Mouse (Mus musculus) stomach, postnatal 0 days (tissue): Measurements from ENCODE around the gene Fam234a. TPM values are rescaled to one million over a fixed set of nuclear protein-coding genes. Genes with fewer than 3 reads are reported as not detected.
"Not testable (repeated sequence)": the region's sequence is repeated elsewhere in the genome, so short reads cannot be mapped to it uniquely, and the experiment has no call there.

ENCODE experiments used
- ATAC-seq: fragments of 200-750 bp; cut with Nextera tagmentation; 2 replicates; pipeline ENCODE4 v1.8.0; 2017; ENCODE audit not compliant: low FRiP score, low TSS enrichment
- DNase-seq: peaks from one replicate; pipeline ENCODE4 v3.0.0-alpha.2; 2016; ENCODE audit warnings: low spot score
- H3K27ac ChIP-seq: fragments of 300-500 bp; sonication (generic); replicated peaks from 2 replicates; pipeline ENCODE4 v1.5.1; 2014; ENCODE audit warnings: mild to moderate bottlenecking, control low read depth
- H3K27me3 ChIP-seq: fragments of 300-500 bp; sonication (generic); 2 replicates; pipeline ENCODE4 v1.6.1; 2014; ENCODE audit warnings: low read length; ENCODE audit not compliant: control insufficient read depth, insufficient read depth
- H3K36me3 ChIP-seq: fragments of 300-500 bp; sonication (generic); 2 replicates; pipeline ENCODE4 v1.6.1; 2014; ENCODE audit warnings: low read length, mixed read lengths; ENCODE audit not compliant: control insufficient read depth, insufficient read depth
- H3K4me1 ChIP-seq: fragments of 300-500 bp; sonication (generic); replicated peaks from 2 replicates; pipeline ENCODE4 v1.6.1; 2014; ENCODE audit warnings: antibody characterized with exemption; ENCODE audit not compliant: control insufficient read depth, insufficient read depth
- H3K4me2 ChIP-seq: fragments of 300-500 bp; sonication (generic); replicated peaks from 2 replicates; pipeline ENCODE4 v1.6.1; 2014; ENCODE audit warnings: low read depth, mild to moderate bottlenecking, control low read depth, moderate library complexity
- H3K4me3 ChIP-seq: fragments of 300-500 bp; sonication (generic); 2 replicates; pipeline ENCODE4 v1.5.1; 2014; ENCODE audit warnings: low read depth, low read length, control low read depth
- H3K9ac ChIP-seq: fragments of 300-500 bp; sonication (generic); 2 replicates; pipeline ENCODE4 v1.6.1; 2014; ENCODE audit warnings: mild to moderate bottlenecking, low read length, control low read depth, mixed read lengths
- H3K9me3 ChIP-seq: fragments of 300-500 bp; sonication (generic); 2 replicates; pipeline ENCODE4 v1.6.1; 2016; ENCODE audit warnings: low read length; ENCODE audit not compliant: control insufficient read depth
- CTCF ChIP-seq: IDR thresholded peaks from 2 replicates; pipeline ENCODE4 v1.5.1; 2016; ENCODE audit warnings: antibody characterized with exemption, low read depth, mild to moderate bottlenecking, moderate library complexity
- EP300 ChIP-seq: optimal IDR thresholded peaks from 2 replicates; pipeline ENCODE3; 2016; ENCODE audit warnings: antibody characterized with exemption
- WGBS: fragments of 180-500 bp; shearing (Covaris S2); extraction: QIAGEN DNeasy Blood & Tissue Kit; methylation state at CpG from one replicate; pipeline ENCODE4 v1.1.7; 2014; 5-methylcytosine and 5-hydroxymethylcytosine counted together
- polyA plus RNA-seq: library from polyadenylated mRNA; unstranded; fragments of >200 nt; fragmentation: Nextera tagmentation; extraction: Ambion mirVana; gene quantifications from 2 replicates; pipeline ENCODE4 v1.2.1, GENCODE M21; 2015

Gene Fam234a
- polyA plus RNA-seq, 1 experiment from 2014 or later: 98.0 TPM

GRCm38 (mm10) chr17:26175248-26175647 lies 68.8 kb downstream of the Fam234a start:
- ATAC-seq, H3K4me2 ChIP-seq, H3K9ac ChIP-seq, H3K27ac ChIP-seq, H3K36me3 ChIP-seq, H3K4me3 ChIP-seq, H3K9me3 ChIP-seq, DNase-seq, H3K4me1 ChIP-seq, H3K27me3 ChIP-seq: not testable (repeated sequence)
- TF ChIP-seq CTCF: peak; percentile 48
- WGBS: 79% methylated on average over 2 of the region's 2 CpGs

- TF ChIP-seq EP300: no peak
- TF ChIP-seq CTCF: no peak
- ATAC-seq (peak; percentile 91), DNase-seq (peak; percentile 31)
- Histone ChIP-seq H3K4me1 (no peaks in the 10 kb centered on the region), H3K9ac (no peak overlapping the region), H3K36me3 (no peaks in the 10 kb centered on the region), H3K4me2 (no peak overlapping the region), H3K4me3 (no peak overlapping the region), H3K27ac (no peak overlapping the region), H3K9me3 (no peaks in the 10 kb centered on the region), H3K27me3 (no peaks in the 10 kb centered on the region)
- 62% methylated on average over 2 of the region's 2 CpGs for whole genome bisulfite sequencing
These were observed 76.0 kb downstream of the Fam234a start for GRCm38 (mm10) chr17:26168039-26168438.

GRCm38 (mm10) chr17:26162736-26163135 lies 81.3 kb downstream of the Fam234a start:
- DNase-seq (no peak), ATAC-seq (no peak)
- H3K27me3 ChIP-seq: no peaks in the 10 kb centered on the region
- no peak overlapping the region for H3K4me2 ChIP-seq
- H3K27ac ChIP-seq: no peak overlapping the region
- no peak overlapping the region for H3K4me3 ChIP-seq
- TF ChIP-seq CTCF: no peak
- no peak for TF ChIP-seq EP300
- H3K4me1 ChIP-seq: 0 out of 2 replicates have a peak, but pooled peaks cover 3% of the 10 kb centered on the region
- WGBS: 59% methylated on average over 1 of the region's 1 CpGs
- no peak overlapping the region for H3K9ac ChIP-seq
- H3K36me3 ChIP-seq: no peaks in the 10 kb centered on the region
- no peaks in the 10 kb centered on the region for H3K9me3 ChIP-seq

Other genes with a start within 250 kb of the Fam234a start
- gene Rab11fip3, start 174.7 kb downstream of the Fam234a start, polyA plus RNA-seq: 4.5 and 5.1 TPM in 2 replicates
- gene Decr2, start 153.9 kb downstream of the Fam234a start, polyA plus RNA-seq: 65.4 and 66.3 TPM in 2 replicates
- 30.9 and 32.5 TPM in 2 replicates for gene Nme4, start 148.6 kb downstream of the Fam234a start, polyA plus RNA-seq
- 16.1 and 17.5 TPM in 2 replicates for gene Tmem8, start 130.9 kb downstream of the Fam234a start, polyA plus RNA-seq
- 134 and 135 TPM in 2 replicates for gene Mrpl28, start 120.7 kb downstream of the Fam234a start, polyA plus RNA-seq
- 10.9 and 12.4 TPM in 2 replicates for gene Axin1, start 105.6 kb downstream of the Fam234a start, polyA plus RNA-seq
- 172 and 176 TPM in 2 replicates for gene Pdia2, start 45.2 kb downstream of the Fam234a start, polyA plus RNA-seq
- gene Rgs11, start 41.3 kb downstream of the Fam234a start, polyA plus RNA-seq: 24.4 and 27.5 TPM in 2 replicates
- 133 and 139 TPM in 2 replicates for gene Arhgdig, start 36.5 kb downstream of the Fam234a start, polyA plus RNA-seq
- gene Luc7l, start 8.7 kb upstream of the Fam234a start, polyA plus RNA-seq: 42.9 and 46.2 TPM in 2 replicates
- gene Neurl1b, start 170.6 kb upstream of the Fam234a start, polyA plus RNA-seq: 1.1 and 1.4 TPM in 2 replicates